Mouse (Mus musculus): ENCODE measurements at regions not wholly inside any gene's neighbourhood (a gene's known extent, or its start where the extent isn't known, plus 50 kb on each side); places are given as distances from the start of the nearest gene placed in this dataset.

DNA sequence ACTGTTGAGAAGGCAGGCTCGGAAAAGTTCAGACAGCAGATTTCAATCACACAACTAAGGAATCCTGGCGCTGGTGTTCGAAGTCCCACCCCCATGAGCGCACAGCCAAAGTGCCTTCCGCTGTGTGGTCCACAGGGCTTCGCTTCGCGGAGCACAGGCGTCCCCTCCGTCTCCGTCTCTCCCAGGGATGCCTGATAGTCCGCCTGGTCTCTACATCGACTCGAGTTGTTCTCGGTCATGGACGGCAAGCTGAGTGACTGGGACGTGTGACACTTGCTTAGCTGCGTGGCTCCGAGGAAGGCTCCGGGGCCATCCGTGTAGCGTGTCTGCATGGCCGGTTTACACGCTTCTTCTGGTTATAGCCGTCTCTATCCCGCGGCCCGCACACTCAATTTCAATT lies 224.0 kb downstream of the Gm26897 start:
- no peak for DNase-seq

DNA sequence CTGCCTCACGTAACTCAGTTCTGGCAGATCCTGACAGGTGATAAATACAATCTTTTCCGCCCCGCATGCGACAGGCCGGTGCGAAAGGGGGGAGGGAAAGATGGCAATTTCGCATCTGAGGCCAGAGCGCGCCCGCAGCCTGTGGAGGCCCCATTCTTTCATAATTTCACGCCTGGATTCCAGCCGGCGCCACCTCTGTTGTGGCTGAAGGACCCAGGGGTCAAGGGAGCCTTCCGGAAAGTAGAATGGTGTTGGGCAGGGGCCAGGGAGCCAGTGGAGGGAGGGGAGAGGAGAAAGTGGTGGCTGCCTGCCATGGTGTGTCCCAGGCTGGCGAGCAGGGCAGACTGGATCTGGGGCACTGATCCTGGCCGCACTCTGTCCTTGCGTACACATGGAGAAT lies 224.5 kb downstream of the Gm26897 start:
- DNase-seq = peak; percentile 12

DNA sequence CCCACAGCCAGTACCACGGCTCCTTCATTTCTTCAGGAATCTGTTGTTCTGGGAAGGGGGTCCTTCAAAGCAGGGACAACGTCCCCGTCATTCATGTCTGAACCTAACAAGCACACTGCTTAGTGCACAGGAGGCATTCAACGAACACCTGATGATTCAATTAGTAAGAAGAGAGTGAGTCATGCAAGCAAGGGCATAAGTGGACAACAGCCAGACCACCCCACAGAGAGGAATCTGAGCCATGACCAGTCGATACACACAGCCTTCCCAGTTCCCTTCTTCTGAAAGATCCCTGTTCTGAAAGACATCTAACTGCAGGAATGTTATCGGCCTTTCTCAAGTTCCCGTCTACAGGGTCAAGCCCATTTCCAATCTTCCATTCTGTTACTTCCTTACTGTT lies 231.6 kb downstream of the Gm26897 start:
- DNase-seq = no peak

DNA sequence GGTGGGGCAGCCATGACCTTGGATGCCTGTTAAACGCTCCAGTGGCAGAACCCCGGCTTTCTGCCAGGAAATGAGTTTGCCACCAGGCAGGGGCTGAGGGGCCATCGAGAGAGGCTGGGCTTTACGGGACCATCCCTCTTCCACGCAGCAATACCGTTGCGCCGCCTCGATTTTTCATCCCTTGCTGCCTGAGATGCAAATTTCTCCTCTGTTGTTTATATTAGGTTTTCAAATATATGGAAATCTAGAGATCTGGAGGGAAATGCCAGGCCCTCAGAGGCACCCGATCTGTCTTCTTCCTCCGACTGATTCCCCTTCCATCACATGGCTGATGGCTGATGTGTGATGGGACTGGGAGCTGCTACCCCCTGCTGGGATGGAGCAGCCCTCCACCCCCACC lies 234.4 kb downstream of the Gm26897 start:
- no peak for DNase-seq

DNA sequence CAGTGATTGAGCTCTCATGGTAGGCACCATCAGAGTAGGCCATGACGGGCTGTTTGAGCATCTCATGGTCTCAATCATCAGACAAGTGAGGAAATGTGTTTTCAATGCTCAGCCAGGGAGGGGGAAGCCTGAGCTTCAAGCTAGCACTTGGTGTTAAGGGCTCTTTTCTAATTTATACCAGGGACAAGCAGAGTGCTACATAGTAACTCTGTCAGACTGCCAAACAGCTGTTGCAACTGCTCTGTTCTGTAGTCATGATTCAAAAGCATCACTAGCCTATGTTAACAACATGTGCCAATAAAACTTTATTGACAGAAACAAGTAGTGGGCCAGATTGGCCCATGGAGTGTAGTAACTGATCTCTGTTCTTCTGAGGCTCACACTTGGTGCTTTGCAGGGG lies 235.0 kb downstream of the Gm26897 start:
- DNase-seq = no peak

DNA sequence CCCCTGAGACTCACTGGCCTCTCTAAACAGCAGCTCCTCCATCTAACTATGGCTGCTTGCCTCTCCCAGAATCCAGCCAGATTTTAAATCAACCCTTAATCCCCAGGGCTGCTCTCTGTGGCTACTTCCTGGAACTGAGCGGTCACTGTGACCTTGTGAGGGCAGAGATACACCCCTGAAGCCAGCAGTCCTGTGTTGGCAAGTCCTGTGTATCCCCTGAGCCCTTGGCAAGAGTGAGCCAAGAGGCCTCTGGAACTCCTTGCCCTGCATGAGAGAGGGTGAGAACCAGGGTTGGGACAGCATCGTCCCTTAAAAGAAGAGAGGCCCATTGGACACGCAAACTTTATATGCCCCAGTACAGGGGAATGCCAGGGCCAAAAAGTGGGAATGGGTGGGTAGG lies 237.5 kb downstream of the Gm26897 start:
- peak; percentile 3 for DNase-seq

DNA sequence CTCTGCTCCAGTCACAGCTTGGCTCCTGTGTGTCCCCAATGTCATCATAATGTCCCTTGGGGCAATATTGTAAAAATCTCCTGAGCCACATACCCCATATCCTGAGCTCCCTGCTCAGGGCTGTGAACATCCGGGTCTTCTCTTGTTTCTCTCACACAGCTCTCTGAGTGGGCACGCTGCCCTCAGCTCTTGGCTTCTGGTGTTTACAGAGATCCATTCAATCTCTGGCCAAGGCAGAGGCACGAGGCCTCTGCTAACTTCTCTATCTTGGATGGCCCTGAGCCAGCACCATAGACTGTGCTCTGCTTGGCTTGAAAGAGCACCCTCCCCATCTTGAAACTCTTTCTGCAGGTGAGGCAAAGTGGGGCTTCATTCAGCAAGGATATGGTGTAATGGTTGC lies 238.2 kb downstream of the Gm26897 start:
- DNase-seq = no peak

DNA sequence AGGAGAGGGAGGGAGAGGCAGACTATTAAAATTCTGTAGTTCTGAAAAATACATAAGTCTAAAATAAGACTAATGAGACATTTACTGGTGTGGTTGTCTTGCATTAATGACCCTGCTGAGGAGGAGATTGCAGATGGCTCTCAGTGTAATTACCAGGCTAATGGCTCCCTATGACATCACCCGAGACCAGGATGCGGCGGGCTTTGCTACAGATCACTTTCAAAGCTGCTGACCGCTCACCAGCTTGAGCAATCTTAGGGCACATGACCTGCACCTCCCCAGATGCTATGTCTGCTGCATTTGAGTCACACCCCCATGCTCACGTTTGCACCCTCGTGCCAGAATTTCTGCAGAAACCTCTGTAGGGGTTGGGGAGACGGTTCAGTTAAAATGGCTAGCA lies 242.0 kb downstream of the Gm26897 start:
- DNase-seq = no peak

DNA sequence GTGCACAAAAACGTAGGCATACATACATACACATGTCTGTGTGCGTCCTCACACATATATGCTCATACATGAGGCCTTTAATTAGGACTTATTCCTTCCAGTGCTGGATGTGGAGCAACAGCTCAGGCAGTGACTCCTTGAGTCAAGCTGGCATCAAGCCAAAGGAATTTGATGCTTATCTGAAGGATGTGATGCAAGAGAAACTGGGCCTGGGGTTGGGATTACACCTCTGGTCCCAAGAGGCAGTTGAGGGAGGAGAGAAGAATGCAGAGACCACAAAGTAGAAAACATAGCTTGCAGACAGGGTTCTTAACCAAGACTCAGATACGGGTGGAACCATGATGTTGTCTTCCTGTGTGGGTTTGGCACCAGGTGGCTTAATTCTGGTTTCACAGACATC lies 245.9 kb downstream of the Gm26897 start:
- no peak for DNase-seq

DNA sequence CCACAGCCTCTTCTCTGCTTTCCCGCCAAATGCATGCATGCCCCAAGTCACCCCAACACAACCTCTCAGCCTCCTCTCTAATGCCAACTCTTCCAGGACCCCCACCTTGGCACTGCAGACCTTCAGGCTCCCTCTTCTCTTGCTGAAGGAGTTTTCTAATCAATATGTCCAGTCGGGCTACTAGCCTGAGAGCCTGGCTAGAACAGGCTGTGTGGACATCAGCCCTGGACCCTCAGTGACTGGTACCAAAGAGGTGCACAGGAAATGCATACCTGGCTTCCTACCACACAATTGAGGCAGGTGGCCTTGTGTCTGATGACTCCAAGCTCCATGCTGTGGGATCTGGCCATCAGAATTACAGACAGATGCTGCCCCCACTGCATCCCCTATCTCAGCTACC lies 248.4 kb downstream of the Gm26897 start:
- DNase-seq = no peak

DNA sequence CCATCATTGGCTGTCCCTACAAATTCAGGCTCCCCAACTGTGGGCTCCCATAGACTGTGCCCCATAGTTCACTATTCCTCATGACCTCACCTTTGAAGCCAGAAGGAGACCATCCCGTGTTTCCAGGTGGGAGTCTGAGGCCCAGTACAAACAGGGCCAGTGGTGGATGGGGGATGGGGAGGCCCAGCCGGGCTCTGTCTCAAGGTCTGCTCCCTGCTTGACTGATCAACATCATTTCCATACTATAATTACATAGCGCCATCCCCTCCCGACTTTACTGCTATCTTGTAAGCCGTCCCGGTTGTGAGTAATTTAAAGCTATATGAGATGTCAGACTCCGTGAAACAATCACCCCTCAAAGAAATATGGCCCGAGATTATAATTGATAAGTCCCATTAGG lies 252.3 kb downstream of the Gm26897 start:
- DNase-seq = no peak

DNA sequence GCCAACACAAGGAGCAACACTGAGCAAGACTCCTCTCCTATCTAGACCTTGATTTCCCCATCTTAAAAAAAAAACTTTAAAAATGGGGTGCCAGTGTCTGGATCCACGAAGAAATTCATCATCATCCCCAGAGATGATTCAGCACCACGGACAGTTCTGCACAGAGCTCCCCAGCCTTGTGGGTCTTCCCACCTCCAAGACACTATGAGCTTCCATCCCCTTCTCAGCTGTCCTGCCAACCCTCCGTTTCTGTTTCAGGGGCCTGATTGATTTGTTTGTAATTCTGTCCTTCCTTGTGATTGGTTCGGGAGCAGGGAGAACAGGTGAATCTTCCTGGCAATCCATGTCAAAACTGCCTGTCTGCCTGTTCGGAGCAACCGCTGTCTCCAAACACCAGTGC lies 253.3 kb downstream of the Gm26897 start:
- DNase-seq = no peak

DNA sequence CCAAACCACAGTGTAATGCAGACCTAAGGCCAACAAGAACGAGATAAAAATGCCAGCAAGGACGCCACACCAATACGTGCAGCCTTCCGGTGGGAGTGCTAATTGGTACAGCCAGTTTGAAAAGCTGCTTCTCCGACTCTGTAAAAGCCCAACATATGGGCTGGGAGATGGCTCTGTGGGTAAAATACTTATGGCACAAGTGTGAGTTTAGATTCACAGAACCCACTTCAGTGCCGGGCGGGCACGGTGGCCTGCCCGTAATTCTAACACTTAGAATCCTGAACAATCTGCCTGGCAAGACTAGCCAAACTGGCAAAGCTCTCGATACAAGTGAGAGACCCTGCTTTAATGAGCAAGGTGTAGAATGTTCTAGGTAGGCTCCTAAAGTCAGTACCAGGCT lies 258.1 kb downstream of the Gm26897 start:
- DNase-seq = no peak

DNA sequence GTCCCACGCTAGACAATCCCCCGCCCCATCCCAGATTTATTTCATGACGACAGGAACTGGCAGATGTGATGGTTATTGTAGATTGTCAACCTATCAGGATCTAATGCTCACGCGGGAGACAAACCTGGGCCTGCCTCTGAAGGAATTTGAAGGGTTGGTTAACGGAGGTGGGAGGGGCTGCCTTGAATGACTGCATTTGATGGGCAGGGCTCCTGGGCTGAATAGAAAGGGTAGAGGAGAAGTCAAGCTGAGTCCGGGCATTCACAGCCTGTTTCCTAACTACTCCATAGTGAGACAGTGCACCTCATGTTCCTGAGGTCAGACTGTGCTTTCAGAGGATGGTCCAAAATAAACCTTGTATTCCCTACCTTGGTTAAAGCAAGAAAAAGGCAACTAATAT lies 259.1 kb downstream of the Cryba4 start:
- DNase-seq = no peak

DNA sequence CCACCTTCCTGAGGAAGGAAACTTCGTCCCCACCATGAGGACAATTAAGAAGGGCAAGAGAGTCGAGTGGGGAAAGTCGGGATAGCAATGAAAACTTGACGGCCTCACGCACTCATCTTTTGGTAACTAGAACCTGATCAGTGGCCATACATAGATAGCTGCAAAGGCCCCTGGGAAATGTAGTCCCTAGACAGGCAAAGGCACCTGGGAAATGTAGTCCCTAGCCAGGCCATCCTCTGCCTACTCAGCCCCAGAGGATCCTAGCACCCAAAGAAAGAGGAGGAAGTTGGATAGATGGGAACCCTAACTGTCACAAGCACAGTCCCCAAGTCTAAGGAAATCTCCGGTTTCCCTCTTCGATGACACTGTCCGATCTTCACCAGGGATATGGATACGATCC lies 258.4 kb downstream of the Cryba4 start:
- no peak for DNase-seq

DNA sequence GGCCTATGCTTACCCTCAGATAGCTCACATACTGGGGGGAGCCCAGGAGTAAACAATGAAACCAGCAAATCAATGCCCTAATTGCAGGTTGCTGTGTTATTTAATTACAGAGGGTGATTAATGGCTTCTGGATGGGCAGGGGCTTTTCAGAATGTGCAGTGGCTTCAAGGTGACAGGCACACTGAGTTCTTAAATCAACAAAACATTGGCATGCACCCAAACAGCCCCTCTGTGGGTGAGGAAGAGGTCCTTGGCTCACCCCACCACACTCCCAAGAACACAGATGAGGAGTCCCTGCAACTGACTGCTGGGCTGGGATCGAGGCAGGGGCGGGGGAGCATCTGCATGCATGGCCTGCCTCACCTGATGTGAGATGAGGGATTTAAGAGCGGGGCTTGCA lies 255.5 kb downstream of the Cryba4 start:
- no peak for DNase-seq

DNA sequence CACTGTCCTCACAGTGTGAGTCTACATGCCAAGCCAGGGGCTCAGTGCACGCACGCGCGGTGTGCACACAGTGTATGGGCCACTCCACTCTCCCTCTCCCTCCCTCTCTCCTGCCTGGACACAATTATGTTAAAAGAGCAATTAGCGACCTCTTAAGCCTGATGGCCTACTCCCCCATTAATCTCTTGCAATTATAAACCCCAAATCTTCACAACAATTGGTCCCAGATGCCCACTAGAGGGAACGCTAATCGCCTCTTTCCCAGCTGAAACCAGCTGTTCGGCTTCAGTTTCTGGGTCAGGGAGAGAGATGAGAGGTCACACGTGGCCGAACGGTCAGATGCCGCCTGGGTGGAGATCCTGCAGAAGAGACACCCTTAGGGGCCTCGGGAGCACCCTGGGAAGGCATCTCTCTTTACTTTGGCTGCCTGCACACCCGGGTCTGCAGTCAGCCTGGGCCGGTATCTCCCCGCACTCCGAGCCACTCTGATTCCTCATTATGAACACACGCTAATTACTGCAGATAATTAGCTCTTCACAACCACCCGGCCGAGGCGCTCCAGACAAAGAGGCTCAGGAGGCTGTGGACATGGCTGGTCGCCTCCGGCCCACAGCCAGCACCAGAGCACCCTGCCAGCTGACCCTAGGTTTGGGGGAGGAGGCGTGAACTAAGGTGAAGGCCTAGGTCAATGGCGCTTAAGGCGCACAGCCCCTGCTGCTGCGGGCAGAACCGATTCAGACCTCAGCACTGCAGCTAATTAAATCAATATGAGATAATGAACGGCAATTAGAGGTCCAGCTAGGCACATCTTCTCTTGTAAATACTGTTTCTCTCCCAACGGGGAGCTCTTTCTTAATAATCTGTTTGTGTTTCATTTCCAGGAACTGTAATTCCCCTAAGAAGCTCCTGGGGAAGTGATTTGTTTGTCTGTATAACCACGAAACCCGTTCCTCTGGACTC lies 250.3 kb downstream of the Cryba4 start:
- no peak for DNase-seq

DNA sequence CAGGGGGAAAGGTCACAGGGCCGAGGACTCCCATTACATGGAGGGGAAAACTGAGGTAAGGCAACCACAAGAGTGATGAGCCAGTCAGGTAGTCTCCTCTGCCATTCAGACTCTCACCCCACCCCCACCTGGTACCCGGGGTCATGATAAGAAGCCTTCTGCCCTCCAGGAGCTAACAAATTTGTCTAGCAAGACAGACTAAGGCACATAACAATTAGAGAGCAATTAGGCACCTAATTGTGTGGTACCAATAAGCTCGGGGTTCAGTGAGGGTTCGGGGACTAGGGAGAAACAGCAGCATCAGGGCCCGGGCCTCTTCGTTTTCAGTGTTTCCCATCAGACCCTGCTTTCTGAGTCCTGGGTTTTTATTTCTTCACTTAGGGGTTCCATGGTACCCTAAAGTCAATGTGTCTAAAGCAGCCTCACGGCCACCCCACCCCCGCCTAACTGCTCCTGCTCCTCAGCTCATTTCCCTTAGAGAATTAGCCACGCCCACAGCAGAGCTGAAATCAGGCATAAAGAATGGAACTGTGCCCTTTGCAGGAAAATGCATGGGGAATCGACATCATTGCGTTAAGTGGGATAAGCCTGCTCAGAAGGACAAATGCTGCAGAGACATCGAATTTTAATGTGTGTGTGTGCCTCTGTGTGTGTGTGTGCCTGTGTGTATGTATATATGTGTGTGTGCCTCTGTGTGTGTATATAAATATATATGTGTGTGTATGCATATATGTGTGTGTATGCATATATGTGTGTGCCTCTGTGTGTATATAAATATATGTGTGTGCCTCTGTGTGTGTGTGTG lies 249.3 kb downstream of the Cryba4 start:
- DNase-seq = no peak

DNA sequence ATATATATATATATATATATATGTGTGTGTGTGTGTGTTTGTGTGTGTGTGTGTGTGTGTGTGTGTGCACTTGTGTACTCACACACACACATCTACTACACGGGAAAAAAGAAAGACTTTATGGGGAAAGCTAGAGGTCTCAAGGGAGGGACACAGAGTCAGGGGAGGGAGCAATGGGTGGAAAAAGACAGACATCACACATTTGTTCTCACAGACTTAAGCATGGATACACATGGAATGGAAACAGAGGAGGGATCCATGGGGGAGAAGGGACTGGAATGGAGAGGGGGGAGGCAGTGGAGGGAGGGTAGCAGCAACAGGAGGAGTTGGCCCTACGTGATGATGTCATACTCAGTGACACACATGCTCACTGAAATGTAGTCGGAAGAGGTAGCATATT lies 248.3 kb downstream of the Cryba4 start:
- DNase-seq = no peak

DNA sequence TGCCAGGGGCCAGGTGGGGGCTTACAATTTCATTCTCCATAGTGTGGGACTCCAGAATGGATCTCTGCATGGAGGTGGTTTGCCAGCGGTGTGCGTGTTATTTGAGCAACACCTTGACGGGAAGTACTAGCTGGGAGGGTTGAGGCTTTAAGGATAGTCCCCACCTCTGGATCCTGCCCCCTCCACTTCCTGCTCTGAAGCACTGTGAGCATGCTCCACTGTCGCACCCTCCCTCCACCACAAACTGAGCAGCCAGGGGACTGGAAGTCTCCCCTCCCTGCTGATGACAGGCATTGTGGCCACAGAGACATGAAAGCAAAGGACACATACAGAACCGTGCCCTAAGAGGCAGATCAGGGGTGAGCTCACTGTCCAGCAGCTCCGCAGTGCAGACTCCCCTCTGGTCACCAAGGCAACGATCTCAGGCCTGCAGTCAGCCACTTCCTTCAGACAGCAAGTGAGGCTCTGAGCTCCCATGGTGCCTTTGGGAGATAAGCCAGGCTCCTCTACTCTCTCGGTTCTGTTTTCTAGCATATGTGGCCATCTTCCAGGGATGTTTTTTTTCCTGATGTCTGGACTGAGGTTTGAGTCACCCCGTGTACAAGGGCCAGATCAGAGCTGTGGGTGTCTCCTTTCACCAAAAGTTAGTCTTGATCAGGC lies 239.7 kb downstream of the Cryba4 start:
- no peak for DNase-seq

DNA sequence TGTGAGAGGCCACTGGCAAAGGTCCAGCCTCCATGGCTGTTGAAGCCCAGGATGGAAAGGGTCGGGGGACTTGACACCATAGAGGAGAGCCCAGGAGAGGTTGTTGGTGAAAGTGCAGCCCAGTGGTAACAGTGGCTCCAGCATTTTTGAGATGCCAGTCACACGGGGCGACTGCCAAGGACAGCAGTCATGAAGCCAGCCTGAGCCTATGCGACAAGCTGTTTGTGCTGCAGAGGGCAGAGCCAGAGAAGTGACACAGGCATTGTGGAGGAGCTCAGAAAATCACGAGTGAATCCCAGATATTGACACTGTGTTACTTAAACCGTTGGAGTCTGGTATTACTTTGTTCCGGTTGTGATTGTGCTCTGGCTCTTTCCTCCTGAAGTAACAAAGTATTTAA lies 233.4 kb downstream of the Cryba4 start:
- no peak for DNase-seq

DNA sequence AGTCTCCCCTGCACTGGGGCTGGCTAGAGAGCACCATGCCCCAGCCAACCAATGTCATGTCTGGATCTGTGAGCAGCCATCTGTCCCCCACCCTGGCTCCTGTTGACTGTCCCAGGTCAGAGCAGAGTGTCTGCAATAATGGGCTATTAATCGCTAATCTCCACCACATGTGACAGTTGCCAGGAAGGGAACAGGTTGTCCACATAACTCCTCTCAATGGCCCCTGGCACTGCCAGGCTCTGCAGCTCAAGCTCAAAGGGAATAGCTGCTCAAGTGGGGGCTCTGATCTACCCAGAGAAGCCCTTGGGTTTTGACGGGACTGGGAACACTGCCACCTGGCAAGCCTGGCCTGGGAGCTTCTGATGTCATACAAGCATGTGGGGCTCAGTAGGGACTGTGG lies 231.4 kb downstream of the Cryba4 start:
- DNase-seq = peak; percentile 20

DNA sequence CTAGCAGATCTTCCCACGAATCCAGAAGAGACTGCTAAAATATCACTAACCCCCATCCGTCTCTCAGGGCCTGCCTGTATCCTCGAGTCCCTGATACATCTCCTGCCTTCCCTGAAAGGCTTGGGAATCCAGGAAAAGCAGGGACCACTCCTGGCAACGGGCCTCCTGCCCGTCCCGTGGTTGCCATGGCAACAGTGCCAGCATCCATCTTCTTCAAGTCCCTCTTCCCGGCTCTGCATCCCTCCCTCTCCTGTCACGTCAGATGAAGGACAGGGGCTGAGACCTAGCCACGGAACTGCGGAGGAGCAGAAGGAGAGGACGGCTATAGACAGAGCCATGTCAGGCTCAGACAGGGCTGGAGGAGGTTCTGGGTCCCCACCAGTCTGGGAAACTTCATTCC lies 222.4 kb downstream of the Cryba4 start:
- no peak for DNase-seq
